Mouse (Mus musculus): ENCODE results near the gene Bfsp1.

DNA sequence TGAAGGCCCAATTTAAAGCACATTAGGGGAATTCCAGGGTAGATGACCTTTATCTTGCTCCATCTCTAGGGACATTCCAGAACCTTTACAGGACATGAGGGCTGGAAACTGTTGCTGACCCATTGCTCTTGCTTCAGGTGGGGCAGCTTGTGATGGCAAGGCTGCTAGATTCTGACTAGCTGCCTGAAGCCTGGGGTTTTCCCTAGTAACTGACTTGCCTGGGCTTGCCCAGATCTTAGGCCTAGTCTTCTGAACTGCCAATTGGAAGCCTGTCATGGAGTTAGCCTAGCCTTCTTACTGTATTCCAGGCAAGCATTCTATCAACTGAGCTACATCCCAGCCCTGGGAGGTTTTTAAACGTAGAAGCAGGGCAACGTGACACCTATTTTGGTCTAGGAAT, 46.3 kb upstream of the Bfsp1 start:
- TF ChIP-seq CTCF (IDR thresholded peaks at IDR 0.05; ENCODE audit: control insufficient read depth, insufficient read depth, low read length) (no peak), POLR2A (IDR thresholded peaks at IDR 0.05; ENCODE audit: borderline replicate concordance, control insufficient read depth, low read depth, low read length) (no peak)

Data from bone marrow, adult 2 months (tissue).